Mouse (Mus musculus) MEL-GATA-1-ER (cell line): ENCODE data around the gene Acap3.

Experiments
- DNase-seq: peaks from one replicate; pipeline ENCODE4 v3.0.0-alpha.2; 2012; ENCODE audit warnings: low read depth; ENCODE audit errors: extremely low read depth

The Acap3 gene

DNA sequence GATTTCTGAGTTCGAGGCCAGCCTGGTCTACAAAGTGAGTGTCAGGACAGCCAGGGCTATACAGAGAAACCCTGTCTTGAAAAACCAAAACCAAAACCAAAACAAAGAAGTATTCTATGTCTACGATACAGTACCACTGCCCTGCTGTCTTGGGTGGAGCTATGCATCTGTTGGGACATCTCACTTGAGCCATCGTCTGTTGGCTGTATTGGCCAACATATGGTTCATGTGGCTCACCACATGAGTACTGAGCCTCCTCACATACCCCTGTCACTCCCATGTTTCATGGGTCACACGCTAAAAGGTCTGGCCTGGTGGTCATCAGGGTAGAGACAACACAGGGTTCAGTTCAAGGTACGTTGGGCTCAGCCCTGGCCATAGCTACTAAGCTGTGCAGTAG is 5.3 kb upstream of the Acap3 start:
- DNase-seq = no peak

DNA sequence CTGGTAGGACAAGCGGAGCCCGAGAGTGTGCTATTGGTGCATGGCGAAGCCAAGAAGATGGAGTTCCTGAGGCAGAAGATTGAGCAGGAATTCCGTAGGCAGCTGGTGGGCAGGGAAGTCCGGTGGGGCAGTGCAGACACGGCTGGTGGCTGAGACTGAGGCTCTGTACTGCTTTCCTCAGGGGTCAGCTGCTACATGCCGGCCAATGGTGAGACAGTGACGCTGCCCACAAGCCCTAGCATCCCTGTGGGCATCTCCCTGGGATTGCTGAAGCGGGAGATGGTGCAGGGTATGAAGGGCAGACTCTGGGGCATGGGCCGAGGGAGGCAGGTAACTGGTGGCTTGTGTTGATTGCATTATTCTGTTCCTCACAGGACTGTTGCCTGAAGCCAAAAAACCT is 3.9 kb upstream of the Acap3 start:
- DNase-seq = no peak

DNA sequence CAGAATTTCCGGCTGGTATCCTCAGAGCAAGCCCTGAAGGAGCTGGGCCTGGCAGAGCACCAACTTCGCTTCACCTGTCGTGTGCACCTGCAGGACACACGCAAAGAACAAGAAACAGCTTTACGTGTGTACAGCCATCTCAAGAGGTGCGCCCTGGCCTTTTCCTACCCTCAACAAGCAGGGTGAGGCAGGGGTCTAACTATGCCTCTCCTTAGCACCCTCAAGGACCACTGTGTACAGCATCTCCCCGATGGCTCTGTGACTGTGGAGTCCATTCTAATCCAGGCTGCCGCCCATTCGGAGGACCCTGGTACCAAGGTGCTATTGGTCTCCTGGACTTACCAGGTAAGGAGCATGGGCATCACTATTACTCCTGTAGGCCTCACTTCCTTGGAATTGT is 3.4 kb upstream of the Acap3 start:
- no peak for DNase-seq

DNA sequence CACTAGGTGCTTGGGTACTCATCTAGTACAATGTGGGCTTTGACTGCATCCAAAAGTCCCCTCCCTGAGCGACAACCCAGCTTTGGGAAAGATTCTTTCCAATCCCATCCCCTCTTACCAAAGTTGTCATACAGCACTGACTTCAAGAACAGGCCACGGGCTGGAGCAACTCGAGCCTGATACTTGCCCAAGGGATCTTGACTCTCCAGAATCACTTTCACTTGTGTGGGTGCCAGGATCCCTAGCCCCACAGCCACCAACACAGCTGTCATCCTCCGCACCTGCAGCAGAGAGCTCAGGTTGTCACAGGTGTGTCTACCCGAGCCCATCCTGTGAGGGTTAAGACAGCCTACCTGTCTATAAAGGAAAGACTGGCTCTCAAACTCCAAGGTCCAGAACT is 2.3 kb upstream of the Acap3 start:
- DNase-seq = no peak

DNA sequence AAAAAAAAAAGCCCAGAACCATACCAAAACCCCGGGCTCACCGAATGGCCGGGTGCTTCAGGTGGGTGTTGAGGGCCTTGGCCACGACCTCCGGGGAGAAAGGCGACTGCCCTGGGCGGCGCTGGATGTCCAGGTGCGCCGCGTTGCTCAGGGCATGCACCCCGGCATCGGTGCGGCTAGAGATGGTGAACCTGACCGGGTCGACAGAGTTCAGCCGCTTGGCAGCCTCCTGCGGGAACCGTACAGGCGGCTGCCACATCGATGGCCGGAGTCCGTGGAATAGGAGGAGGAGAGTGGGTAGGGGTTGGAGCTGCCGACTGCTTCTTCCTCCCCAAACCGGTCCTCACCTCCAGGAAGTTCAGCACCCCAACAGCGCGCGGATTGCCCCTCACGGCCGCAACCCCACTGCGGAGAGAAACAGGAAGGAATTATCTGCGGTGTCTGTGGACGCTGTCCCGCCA is 581 bp upstream of the Acap3 start:
- no peak for DNase-seq

DNA sequence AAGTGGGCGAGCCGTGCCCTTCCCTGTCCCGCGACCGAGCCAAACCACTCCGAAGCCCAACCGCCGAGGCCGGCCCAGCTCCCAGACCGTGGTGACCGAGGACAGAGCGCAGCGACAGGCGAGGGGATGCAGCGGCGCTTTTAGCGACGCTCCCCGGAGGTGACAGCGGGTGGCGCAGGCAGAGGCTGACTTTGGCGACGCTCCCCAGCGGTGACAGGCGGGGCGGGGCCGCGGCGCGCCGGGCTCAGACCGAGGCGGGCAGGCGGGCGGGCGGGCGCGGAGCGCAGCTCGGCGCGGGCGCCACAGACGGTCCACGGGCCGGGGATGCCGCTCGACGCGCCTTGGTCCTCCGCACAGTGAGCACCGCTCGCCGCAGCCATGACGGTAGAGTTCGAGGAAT is 395 bp downstream of the Acap3 start:
- DNase-seq = peak; percentile 59

DNA sequence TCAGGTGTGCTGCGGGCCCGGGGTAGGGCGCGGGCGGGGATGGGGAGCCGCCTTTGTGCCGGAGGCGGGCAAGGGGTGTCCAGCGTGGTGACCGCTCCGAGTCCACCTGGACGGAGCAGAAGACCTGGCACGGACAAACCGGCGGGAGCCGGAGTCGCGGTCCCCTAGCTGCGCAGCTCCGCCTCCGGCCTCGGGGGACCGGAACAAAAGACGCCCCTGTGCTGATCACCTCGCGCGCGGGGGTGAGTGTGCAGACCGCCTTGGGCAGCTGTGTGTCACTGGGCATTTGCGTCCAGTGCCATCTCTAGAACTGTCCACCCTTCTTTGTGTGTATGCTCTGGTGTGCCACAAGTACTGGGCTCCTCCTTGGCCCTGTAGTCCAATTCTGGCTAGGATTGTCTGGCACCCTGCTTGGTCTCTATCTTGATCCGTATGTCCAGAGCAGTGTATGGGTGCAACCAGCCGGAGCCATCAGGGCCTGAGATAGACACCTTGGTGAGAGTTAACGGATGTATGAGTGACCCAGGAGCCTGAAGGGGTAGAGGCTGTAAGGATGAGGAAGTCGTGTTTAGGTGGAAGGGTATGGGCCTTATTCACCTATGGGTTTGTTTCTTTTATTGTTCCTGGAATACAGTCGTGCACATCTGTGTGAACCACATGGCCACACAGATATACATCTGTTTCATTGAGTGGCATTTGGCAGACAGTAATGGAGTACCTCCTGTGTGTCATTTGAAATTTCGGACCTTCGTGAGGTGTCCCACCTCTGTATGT is 1.0 kb downstream of the Acap3 start:
- peak; percentile 35 for DNase-seq

DNA sequence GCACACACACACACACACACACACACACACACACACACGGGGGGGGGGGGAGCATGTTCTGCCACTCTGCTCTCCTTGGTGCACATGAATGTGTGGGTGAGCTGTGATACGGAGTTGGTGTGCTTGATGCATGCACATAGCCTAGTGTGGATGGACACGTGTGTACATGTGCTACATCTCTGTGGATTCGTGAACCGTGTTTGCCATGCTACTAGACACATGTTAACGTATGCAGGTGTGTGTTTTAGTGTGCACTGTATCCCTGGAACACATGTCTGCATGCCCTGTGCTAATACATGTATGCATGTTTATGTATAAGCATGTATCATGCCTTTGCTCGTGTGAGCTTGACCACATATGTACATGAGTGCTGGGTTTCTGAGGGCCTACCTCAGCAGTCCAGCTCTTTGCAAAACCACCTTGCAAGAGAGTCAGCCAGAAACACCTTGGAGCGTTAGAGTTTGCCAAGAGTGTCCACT is 1.6 kb downstream of the Acap3 start:
- no peak for DNase-seq

DNA sequence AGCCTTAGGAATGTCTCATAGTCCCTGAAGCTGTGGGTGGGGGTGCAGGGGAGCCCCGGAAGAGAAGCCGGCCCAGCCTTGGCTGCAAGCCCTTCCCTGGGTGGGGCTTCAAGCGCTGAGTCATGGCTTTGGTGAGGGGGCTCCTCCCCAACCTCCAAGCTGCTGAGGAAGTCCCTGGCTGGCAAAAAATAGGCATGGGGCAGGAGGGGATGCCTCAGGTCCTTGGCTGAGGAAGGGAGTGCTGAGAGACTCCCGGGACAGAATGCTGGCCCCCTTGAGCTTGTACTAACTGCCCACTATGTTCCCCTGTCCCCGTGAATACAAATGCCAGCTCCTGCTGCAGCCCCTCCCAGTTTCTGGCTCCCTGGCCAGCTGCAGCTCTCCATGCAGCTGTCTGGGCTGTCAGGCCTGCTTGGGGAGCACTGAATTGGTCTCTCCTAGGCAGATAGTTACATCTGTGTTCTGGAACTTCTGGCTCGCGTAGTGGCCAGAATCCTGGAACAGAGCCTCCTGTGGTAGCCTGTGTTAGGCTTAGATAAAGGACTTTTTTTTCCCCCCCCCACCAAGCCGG is 2.8 kb downstream of the Acap3 start:
- DNase-seq = peak; percentile 77

DNA sequence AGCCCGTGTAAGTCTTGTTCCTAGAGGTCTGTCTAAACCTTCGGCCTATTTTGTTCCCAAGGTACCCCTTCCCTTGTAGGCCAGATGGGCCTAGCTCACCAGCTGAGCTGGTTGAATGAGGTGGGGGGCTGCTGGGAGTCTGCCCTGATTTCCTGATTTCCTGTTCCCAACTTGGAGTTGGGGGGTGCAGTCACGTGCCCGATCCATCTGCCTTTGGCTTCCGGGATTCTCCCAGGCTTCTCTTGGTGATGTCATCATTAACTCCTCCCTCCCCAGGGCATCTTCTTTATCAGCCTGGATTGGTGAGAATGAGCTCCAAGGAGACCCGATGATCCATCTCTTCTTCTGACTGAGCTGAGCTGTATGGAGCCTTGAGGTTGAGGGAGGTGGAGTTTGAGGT is 3.6 kb downstream of the Acap3 start:
- DNase-seq = no peak

DNA sequence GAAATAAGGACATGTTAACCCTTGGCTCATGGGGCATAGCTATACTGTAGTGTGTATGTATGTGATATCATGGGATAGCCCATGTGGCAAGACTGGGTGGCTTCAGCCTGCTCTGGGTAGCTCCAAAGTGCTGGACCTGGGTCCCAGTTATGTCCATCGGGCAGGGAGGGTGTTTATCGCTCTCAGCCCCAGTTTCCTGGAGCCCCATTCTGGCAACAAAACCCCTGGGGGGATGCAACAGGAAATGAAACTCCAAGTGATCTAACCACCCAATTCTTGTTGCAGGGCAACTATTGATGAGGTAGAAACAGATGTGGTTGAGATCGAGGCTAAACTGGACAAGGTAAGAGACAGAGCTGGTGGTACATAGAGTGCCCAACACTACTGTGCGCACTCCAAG is 4.2 kb downstream of the Acap3 start:
- DNase-seq = no peak

DNA sequence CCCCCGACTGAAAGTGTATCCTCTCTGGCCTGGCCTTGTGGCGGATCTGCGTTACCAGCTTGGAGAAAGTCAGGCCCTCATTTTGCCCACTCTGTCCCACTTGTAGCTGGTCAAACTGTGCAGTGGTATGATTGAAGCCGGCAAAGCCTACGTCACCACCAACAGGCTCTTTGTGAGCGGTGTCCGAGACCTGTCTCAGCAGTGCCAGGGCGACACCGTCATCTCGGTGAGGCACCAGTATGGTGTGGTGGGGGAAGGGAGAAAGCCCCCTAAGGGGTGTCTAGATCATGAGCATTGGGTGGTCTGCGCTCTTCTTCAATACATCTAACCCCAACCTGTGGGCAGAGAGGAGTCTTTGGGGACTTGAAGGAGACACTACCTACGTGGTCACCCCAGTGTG is 4.8 kb downstream of the Acap3 start:
- no peak for DNase-seq

DNA sequence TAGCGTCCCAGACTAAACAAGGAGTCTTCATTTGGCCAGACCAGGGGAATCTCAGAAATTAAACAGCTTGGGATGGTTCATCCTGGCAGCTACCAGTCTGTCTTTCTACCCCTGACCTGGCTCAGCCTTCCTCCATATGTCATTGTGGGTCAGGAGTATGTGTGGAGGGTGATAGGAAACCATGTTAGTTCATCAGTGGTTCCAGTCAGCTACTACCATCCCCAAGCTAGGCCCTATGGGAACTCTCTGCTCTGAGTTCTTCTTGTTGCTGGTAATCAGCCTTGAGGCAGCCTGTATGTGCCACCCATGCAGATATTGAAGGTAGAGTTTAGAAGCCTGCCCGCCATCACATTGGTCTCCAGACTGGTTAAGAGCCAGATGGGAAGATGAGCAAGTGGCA is 6.7 kb downstream of the Acap3 start:
- DNase-seq = no peak

DNA sequence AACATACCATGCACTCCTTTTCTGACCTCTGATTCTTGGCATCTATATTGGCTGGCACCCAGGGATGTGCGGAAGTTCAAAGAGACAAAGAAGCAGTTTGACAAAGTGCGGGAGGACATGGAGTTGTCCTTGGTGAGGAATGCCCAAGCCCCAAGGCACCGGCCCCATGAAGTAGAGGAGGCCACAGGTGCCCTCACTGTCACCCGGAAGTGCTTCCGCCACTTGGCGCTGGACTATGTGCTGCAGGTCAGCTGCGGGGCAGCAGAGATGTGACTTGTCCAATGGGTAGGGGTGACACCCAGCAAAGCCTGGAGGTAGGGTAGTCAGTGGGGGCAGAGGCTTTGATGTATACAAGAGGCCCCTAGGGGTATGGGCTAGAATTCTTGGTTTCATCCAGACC is 7.7 kb downstream of the Acap3 start:
- DNase-seq = no peak

DNA sequence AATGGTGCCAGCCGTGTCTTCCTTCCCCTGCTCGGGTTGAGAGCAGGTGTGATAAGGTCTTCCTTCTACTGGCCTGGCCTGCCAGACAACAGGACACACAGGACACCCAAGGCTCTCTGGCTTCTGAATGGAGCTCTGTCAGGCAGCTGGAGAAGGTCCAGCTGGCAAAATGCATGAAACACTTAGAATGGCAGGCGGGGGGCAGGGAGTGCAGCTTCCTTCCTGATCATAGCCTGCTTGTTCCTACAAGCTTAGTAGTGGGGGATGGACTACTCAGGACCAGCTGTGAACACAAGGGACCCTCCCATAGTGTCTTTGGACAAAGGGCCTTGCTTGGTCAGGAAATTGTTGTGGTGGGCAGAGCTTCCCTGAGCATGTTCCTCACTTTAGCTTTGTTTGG is 9.6 kb downstream of the Acap3 start:
- DNase-seq = no peak

DNA sequence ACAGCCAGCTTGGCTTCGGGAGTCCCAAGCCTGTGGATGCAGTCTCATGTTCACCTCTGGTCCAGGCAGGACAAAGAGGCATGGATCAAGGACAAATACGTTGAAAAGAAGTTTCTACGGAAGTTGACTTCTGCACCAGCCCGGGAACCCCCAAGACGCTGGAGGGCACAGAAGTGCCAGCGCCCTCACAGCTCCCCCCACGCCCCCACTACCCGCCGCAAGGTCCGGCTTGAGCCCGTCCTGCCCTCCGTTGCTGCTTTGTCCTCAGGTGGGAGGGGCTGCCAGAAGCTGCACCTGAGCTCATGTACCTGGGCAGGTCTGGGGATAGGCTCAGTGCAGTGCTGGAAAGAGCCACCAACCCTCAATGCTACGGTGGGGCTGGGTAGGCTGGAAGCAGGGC is 11.6 kb downstream of the Acap3 start:
- no peak for DNase-seq

DNA sequence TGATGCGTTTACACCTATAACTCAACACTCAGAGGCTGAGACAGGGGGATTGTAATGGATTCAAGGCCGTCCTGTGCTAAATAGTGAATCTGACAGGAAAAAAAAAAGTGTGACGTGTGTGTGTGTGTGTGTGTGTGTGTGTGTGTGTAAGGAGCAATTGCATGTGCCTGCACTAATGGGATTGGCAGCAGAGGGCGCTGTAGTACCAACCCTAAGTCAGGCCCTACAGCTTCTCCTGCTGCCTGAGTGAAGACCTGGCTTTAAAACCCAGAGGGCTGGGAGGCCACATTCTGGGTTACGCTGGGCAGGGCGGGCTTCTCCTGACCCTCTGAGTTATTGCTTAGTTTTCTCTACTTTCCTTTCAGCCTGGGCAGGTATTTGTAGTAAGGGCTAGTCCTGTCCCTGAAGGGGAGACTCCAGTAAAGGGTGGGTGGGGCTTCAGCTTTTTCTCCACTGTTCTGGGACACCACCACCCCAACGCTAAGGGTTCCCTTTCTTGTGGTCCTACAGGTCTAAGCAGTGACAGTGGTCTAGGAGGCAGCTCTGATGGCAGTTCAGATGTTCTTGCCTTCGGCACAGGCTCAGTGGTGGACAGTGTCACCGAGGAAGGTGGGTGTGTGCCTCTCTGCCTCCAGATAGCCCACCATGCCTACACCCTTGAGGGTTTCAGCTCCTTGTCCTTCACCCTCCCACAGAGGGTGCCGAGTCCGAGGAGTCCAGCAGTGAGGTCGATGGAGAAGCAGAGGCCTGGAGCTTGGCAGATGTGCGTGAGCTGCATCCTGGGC is 12.9 kb downstream of the Acap3 start:
- DNase-seq = no peak

DNA sequence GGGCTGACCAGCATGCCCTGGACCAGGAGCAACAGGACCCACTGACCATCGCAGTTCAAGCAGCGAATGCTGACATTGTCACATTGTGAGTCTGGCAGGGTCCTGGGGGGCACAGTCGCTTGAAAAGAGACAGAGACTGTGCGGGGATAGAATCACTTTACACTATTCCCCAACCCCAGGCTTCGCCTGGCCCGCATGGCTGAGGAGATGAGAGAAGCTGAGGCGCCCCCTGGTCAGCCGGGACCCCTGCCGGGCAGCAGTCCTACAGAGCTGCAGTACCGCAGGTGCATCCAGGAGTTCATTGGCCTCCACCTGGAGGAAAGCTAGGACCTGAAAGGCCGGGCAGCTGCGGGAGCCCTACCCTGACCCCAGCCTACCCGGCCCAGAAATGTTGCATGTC is 14.0 kb downstream of the Acap3 start:
- no peak for DNase-seq

DNA sequence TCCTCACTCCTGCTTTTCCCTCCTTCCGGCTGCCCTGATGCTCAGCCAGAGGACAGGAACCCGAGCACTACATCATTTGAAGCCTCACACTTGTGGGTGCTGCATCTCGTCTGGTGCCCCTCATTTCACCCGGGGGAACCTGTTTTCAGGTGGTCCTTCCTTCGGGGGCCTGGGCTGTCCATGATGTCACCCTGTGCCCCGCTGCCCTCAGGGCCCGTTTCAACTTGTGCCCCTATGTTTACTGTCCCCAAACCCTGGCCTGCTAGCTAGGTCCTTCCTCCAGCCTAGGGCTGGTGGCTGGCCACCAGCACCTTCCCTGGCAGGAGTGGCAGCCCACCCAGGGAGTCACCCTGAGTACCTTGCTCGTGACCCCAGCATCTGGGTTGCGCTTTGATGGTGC is 14.5 kb downstream of the Acap3 start:
- no peak for DNase-seq

DNA sequence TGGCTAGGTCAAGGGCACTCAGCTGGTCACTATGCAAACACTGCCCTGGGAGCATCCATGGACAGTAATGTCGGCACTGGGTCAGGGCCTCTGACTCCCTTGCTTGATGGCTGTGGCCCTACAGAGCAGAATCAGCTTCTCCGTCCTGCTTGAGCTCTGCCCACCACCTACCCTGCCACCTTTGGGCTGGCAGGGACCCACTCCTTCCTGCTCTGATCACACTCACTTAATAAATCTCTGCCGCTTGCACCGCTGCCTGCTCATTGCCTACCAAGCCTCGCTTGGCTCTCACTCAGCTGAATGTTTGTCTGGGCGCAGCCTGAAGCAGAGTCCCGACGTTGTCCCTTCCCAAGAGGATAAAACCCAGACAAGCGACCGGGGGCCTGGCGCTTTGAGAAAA is 15.4 kb downstream of the Acap3 start:
- no peak for DNase-seq

DNA sequence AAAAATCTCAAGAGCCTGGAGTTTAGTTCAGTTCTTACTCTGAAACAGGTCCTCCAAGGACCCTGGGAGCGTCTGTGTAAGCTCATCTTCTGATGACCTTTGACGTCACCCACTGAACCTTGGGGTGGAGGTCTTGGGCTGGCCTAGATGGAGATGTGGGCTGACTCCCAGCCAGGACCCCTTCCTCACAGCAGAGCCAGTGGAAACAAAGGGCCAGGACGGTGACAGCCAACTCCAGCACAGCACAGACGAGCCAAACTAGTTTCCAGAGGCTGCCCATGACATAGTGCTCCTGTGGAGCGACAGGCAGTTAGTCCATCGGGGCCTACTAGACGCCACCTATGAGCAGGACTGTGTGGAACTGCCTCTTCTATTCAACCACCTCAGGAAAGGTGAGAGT is 16.7 kb downstream of the Acap3 start:
- DNase-seq = no peak

DNA sequence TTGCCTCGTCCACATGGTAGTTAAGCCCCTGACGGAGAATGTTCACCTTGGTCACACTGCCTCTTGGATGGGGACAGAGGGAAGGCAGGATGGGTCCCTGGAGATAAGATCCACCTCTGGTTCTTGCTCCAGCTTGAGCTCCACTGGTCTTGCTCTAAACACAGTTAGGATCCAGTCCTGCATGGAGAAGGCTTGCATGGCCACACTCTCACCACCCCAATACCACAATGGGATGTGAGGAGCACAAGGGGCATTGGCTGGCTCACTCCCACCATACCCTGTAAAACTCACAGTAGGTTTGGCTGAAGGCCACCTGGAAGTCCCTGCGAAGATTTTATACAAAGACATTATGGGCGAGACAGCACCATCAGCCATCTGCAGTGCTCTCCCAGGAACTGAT is 17.1 kb downstream of the Acap3 start:
- DNase-seq = no peak

DNA sequence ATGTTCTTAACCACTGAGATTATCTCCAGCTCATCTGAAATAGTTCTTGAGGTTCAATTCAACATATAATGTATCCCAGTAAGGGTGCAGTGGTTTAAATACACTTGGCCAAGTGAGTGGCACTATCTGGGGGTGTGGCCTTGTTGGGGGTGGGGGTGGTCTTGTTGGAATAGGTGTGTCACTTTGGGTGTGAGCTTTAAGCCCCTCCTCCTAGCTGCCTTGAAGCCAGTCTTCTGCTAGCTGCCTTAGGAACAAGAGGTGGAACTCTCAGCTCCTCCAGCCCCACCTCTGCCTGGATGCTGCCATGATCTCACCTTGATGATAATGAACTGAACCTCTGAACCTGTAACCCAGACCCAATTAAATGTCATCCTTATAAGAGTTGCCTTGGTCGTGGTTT is 40.4 kb downstream of the Acap3 start:
- DNase-seq = no peak
